Mouse (Mus musculus) heart, adult 2 months (tissue): ENCODE results near the gene Snx25. TPM values are rescaled to one million over a fixed set of nuclear protein-coding genes. Genes with fewer than 3 reads are reported as not detected.

Source experiments
- DNase-seq, 2 experiments: peaks; one replicate each; pipeline ENCODE4 v3.0.0; 2021
- H3K27ac ChIP-seq: fragments of 200-600 bp; 2 replicates; pipeline ENCODE4 v1.8.1; 2022
- H3K27me3 ChIP-seq: fragments of 200-500 bp; 2 replicates; pipeline ENCODE4 v1.6.1; 2012; ENCODE audit warnings: mild to moderate bottlenecking, low read length, inconsistent platforms, mixed read lengths; ENCODE audit not compliant: control insufficient read depth, insufficient read depth
- H3K36me3 ChIP-seq: fragments of 200-500 bp; 2 replicates; pipeline ENCODE4 v1.6.1; 2012; ENCODE audit warnings: low read length, inconsistent platforms; ENCODE audit not compliant: control insufficient read depth, insufficient read depth
- H3K4me1 ChIP-seq: fragments of 200-500 bp; 2 replicates; pipeline ENCODE4 v1.6.1; 2011; ENCODE audit warnings: low read length; ENCODE audit not compliant: control insufficient read depth, insufficient read depth
- H3K4me3 ChIP-seq: fragments of 200-600 bp; 2 replicates; pipeline ENCODE4 v1.8.1; 2022
- H3K79me2 ChIP-seq: fragments of 200-500 bp; replicated peaks from 2 replicates; pipeline ENCODE4 v1.6.1; 2012; ENCODE audit warnings: mild to moderate bottlenecking, inconsistent platforms, low read length, moderate library complexity, mixed read lengths; ENCODE audit not compliant: control insufficient read depth, insufficient read depth
- H3K9ac ChIP-seq: fragments of 200-500 bp; 2 replicates; pipeline ENCODE4 v1.6.1; 2012; ENCODE audit warnings: low read depth, mild to moderate bottlenecking, control low read depth, inconsistent platforms, low read length, mixed read lengths
- CTCF ChIP-seq: fragments of 200-600 bp; IDR thresholded peaks from 2 replicates; pipeline ENCODE4 v1.8.1; 2022; ENCODE audit warnings: antibody characterized with exemption, mild to moderate bottlenecking, moderate library complexity
- EP300 ChIP-seq: fragments of 200-500 bp; IDR thresholded peaks from 2 replicates; pipeline ENCODE4 v1.6.1; 2011; ENCODE audit warnings: low read depth, low read length, control low read depth; ENCODE audit not compliant: insufficient read depth
- POLR2A ChIP-seq: fragments of 200-500 bp; IDR thresholded peaks from 2 replicates; pipeline ENCODE4 v1.6.1; 2011; ENCODE audit warnings: mild to moderate bottlenecking, low read depth, low read length, control low read depth; ENCODE audit not compliant: insufficient read depth
- WGBS: fragments of 180-500 bp; shearing (Covaris S2); methylation state at CpG from one replicate; pipeline ENCODE4 v1.1.7; 2018; 5-methylcytosine and 5-hydroxymethylcytosine counted together
- intact Hi-C: fragments of 180-260 bp; cut with DNase I; formaldehyde crosslinking; loops from one replicate; pipeline ENCODE4 v1.15.1; 2025
- polyA plus RNA-seq: library from polyadenylated mRNA; depleted of rRNA; stranded (reverse); fragments of >200 nt; gene quantifications from 2 replicates; pipeline ENCODE4 v1.2.3, GENCODE M21; 2012
- total RNA-seq, 2 experiments: library from RNA; stranded (reverse); gene quantifications; 2 replicates each; pipeline ENCODE4 v1.2.3; 2021

The Snx25 gene
- total and polyA plus RNA-seq, 3 experiments, result 3.2 to 8.8 (median 7.1) TPM

DNA sequence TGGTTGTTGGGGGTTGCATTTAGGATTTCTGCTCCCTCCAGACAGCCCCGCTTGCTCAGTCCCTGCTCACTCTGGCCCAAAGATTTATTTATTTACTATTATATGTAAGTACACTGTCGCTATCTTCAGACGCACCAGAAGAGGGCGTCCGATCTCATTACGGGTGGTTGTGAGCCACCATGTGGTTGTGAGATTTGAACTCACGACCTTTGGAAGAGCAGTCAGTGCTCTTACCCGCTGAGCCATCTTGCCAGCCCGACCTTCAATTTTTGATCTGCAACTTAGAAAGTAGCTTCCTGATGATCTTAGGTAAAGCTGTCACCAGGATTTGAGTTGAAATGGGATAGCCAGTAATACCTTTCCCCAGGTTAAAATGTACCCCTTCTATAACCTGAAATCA lies 2.2 kb downstream of the Snx25 start:
- intact Hi-C loops, result no loop called here
- H3K9ac ChIP-seq, result no peak overlapping the region
- no peaks in the 10 kb centered on the region for H3K79me2 ChIP-seq
- H3K27me3 ChIP-seq, result no peaks in the 10 kb centered on the region
- peaks cover 2% of the 10 kb centered on the region for H3K36me3 ChIP-seq
- no peak for DNase-seq
- TF ChIP-seq POLR2A, result no peak
- peak; percentile 41 for TF ChIP-seq CTCF
- no peak for TF ChIP-seq EP300
- H3K27ac ChIP-seq, result no peak overlapping the region
- peaks cover 8% of the 10 kb centered on the region for H3K4me1 ChIP-seq
- whole genome bisulfite sequencing, result 90% methylated on average over 9 of the region's 9 CpGs
- no peak overlapping the region for H3K4me3 ChIP-seq

DNA sequence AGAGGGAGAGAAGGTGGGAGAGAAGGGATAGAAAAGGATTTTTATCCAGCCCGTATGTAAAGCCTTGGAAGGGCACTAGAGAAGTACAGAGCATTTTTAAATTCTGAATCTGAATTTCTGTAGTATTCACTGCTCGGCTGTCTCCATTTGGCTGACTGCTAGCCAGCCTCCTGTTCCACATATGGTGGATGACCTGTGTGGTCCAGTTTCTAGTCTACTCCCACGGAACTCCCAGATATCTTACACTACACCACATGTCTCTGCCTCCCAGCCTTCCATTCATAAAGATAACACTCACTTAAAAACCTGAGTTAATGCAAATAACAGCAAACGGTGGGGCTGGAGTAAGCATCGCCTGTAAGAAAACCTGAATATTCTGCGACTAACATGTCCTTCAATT lies 2.7 kb downstream of the Snx25 start:
- H3K4me1 ChIP-seq, result peaks cover 8% of the 10 kb centered on the region
- no peak overlapping the region for H3K9ac ChIP-seq
- peaks cover 2% of the 10 kb centered on the region for H3K36me3 ChIP-seq
- intact Hi-C loops, result no loop called here
- TF ChIP-seq CTCF (no peak), EP300 (no peak), POLR2A (no peak)
- DNase-seq, result no peak
- no peaks in the 10 kb centered on the region for H3K79me2 ChIP-seq
- 85% methylated on average over 6 of the region's 6 CpGs for WGBS
- no peak overlapping the region for H3K27ac ChIP-seq
- no peaks in the 10 kb centered on the region for H3K27me3 ChIP-seq
- H3K4me3 ChIP-seq, result no peak overlapping the region

DNA sequence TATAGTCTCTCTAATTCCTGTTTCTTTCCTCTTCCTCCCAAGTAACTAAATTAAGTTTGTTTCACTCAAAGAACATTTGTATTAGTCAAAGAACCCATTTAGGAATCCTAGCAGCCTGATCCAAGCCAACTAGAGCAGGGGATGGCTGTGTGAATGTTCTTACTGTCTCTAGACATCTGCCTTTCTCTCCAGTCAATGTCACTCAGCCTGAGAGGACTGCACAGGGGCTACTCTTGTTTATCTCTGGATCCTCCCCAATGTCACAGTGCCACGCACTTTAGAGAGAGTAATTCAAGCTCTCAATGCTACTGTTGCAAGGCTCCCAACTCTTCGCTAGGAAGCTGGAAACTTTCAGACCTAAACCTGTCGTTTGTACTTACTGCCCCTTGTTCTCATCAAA lies 5.8 kb downstream of the Snx25 start:
- TF ChIP-seq EP300 (no peak), CTCF (no peak), POLR2A (no peak)
- 20% methylated on average over 3 of the region's 3 CpGs for WGBS
- no peak overlapping the region for H3K4me3 ChIP-seq
- H3K9ac ChIP-seq, result no peak overlapping the region
- H3K79me2 ChIP-seq, result no peaks in the 10 kb centered on the region
- peaks cover 12% of the 10 kb centered on the region for H3K4me1 ChIP-seq
- intact Hi-C loops, result no loop called here
- no peaks in the 10 kb centered on the region for H3K27me3 ChIP-seq
- H3K27ac ChIP-seq, result no peak overlapping the region
- DNase-seq, result no peak
- peaks cover 2% of the 10 kb centered on the region for H3K36me3 ChIP-seq

DNA sequence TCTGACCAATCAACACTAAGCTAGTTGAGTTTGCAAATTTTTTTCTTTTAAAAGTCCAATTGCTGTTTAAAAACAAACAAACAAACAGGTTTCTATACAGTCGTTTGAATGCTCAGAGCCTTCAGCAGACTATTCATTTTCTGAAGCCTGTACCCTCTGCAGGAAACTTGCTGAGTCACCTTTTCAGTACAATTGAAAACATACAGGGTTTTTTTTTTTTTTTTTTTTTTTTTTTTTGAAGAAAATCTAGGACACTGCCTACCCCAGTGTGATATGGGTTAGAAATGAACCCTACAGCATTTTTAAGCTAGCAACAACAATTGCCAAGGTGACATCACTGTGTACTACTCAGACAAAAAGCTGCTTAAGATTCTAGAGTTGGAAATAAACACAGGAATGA lies 8.0 kb downstream of the Snx25 start:
- 32% methylated on average over 1 of the region's 1 CpGs for WGBS
- intact Hi-C loops, result loop anchor here (1.0 kb wide), 1 partner anchor 15 kb away; no protein-coding TSS in a partner anchor
- H3K36me3 ChIP-seq, result no peaks in the 10 kb centered on the region
- H3K4me3 ChIP-seq, result no peak overlapping the region
- H3K79me2 ChIP-seq, result no peaks in the 10 kb centered on the region
- no peaks in the 10 kb centered on the region for H3K27me3 ChIP-seq
- no peak overlapping the region for H3K9ac ChIP-seq
- no peak for TF ChIP-seq POLR2A
- no peak for TF ChIP-seq CTCF
- TF ChIP-seq EP300, result no peak
- H3K27ac ChIP-seq, result no peak overlapping the region
- DNase-seq, result no peak
- H3K4me1 ChIP-seq, result peaks cover 11% of the 10 kb centered on the region

DNA sequence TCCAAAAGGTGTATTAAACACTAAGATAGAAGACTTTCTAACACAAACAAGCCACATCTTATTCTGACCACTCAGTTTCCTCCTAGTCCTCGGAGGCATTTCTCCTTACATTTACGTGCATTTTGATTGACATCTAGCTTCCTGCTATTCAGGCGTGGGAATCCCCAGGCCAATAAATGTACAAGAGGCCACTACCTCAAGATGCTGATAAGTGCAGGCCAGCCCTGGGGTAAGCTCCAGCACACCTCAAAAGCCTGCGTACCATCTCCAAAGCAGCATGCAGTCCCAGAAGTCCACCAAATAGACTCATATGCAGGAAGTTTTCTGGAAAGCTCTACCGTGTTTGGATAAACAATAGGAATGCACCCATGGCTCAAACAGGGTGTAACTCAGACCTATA lies 8.5 kb downstream of the Snx25 start:
- intact Hi-C loops, result no loop called here
- Histone ChIP-seq H3K9ac (no peak overlapping the region), H3K79me2 (no peaks in the 10 kb centered on the region), H3K27me3 (no peaks in the 10 kb centered on the region), H3K36me3 (peaks cover 2% of the 10 kb centered on the region; the same call in 1 of the 2 replicates), H3K4me1 (peaks cover 9% of the 10 kb centered on the region), H3K4me3 (no peak overlapping the region), H3K27ac (no peak overlapping the region)
- 53% methylated on average over 5 of the region's 5 CpGs for WGBS
- DNase-seq, result no peak
- TF ChIP-seq EP300 (no peak), CTCF (no peak), POLR2A (no peak)

DNA sequence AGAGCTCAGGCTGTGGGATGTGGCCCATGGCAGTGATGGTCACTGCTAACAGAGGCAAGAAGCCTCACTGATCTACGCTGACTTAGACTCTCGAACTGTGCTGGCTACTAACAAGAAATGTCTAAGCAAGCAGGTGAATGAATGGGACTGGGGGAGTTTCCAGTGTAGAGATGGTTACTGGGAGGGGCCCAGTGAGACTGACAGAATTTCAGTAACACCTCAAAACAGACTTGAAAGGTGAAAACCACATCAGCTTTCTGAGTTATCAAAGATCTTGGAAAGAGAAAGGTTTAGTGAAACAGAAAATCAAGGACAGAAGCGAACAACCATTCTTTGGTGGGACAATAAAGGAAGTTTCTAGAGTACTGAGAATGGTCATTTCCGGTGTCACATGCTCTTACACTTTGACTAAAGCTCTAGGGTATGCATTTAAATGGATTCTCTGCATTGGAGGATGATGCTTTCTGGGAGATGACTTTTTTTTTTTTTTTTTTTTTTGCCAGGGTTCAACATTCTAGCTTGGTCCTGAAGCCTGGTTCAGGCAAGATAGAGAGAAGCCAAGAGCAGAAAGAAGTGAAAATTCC lies 9.4 kb downstream of the Snx25 start:
- no peak for TF ChIP-seq CTCF
- TF ChIP-seq EP300, result no peak
- no peak for TF ChIP-seq POLR2A

More for the DNA sequence above, 9.4 kb downstream of the Snx25 start:
- Histone ChIP-seq H3K4me3 (no peak overlapping the region), H3K79me2 (no peaks in the 10 kb centered on the region; the same call in 1 of the 2 replicates), H3K9ac (no peak overlapping the region), H3K36me3 (peaks cover 3% of the 10 kb centered on the region; the same call in 1 of the 2 replicates), H3K4me1 (peaks cover 12% of the 10 kb centered on the region), H3K27ac (no peak overlapping the region), H3K27me3 (no peaks in the 10 kb centered on the region)
- WGBS, result 88% methylated on average over 4 of the region's 4 CpGs
- intact Hi-C loops, result no loop called here
- DNase-seq, result no peak
